Mouse (Mus musculus) cerebellum, adult 2 months (tissue): ENCODE measurements around the gene Ten1. TPM values are rescaled to one million over a fixed set of nuclear protein-coding genes. Genes with fewer than 3 reads are reported as not detected.

Experiments used
- DNase-seq, 2 experiments: peaks; one replicate each; pipeline ENCODE4 v3.0.0; 2021
- H3K27ac ChIP-seq: fragments of 200-500 bp; 2 replicates; pipeline ENCODE4 v1.5.1; 2012; ENCODE audit warnings: low read length, control low read depth, inconsistent platforms; ENCODE audit not compliant: insufficient read depth
- H3K27me3 ChIP-seq: fragments of 200-500 bp; 2 replicates; pipeline ENCODE4 v1.6.1; 2012; ENCODE audit warnings: inconsistent platforms, mild to moderate bottlenecking, low read length, moderate library complexity; ENCODE audit not compliant: control insufficient read depth, insufficient read depth
- H3K4me1 ChIP-seq: fragments of 200-500 bp; 2 replicates; pipeline ENCODE4 v1.6.1; 2011; ENCODE audit warnings: low read length; ENCODE audit not compliant: control insufficient read depth, insufficient read depth
- H3K4me3 ChIP-seq: fragments of 200-500 bp; replicated peaks from 2 replicates; pipeline ENCODE3; 2011; ENCODE audit warnings: mild to moderate bottlenecking, low read depth, low read length, control low read depth; ENCODE audit not compliant: insufficient read depth
- CTCF ChIP-seq: fragments of 200-500 bp; IDR thresholded peaks from 2 replicates; pipeline ENCODE4 v1.5.1; 2011; ENCODE audit warnings: low read depth, mild to moderate bottlenecking, control low read depth, low read length, moderate library complexity, borderline replicate concordance; ENCODE audit not compliant: insufficient read depth
- POLR2A ChIP-seq: fragments of 200-500 bp; IDR thresholded peaks from 2 replicates; pipeline ENCODE4 v1.6.1; 2011; ENCODE audit warnings: low read length, control low read depth, borderline replicate concordance; ENCODE audit not compliant: insufficient read depth
- WGBS: fragments of 180-500 bp; shearing (Covaris S2); methylation state at CpG from one replicate; pipeline ENCODE4 v1.1.7; 2018; 5-methylcytosine and 5-hydroxymethylcytosine counted together
- polyA plus RNA-seq: library from polyadenylated mRNA; depleted of rRNA; stranded (reverse); fragments of >200 nt; gene quantifications from 2 replicates; pipeline ENCODE4 v1.2.3, GENCODE M21; 2012; rRNA removed

Gene Ten1
- 55.2 and 56.8 TPM in 2 replicates for polyA plus RNA-seq

GRCm38 (mm10) chr11:116198639-116199531, at the start of gene Ten1, which contains the start of gene Acox1:
Gene Ten1, plus strand, starts transcription at chr11:116198855.
Gene Acox1, minus strand, starts transcription at chr11:116199045.
- under 1% methylated on average over 62 of the region's 62 CpGs for WGBS
- no peaks in the 10 kb centered on the region for H3K27me3 ChIP-seq
- peak within 1 kb of the TSS; percentile 95 for H3K27ac ChIP-seq
- no peaks in the 10 kb centered on the region; the same call in 1 of the 2 replicates for H3K4me1 ChIP-seq
- peak; percentile 96 to 99 for DNase-seq
- TF ChIP-seq CTCF: no peak
- peak; percentile 84 for TF ChIP-seq POLR2A
- H3K4me3 ChIP-seq: peak within 1 kb of the TSS; percentile 83

- TF ChIP-seq CTCF (no peak), POLR2A (no peak)
- Histone ChIP-seq H3K27me3 (no peaks in the 10 kb centered on the region), H3K4me1 (peaks cover 46% of the 10 kb centered on the region), H3K4me3 (peak overlapping the region; percentile 39), H3K27ac (peak overlapping the region; percentile 68)
- DNase-seq: peak; percentile 69
- WGBS: 44% methylated on average over 6 of the region's 6 CpGs
Observed at GRCm38 (mm10) chr11:116149341-116149740, 49.3 kb upstream of the Ten1 start.

GRCm38 (mm10) chr11:116150960-116151359, 47.7 kb upstream of the Ten1 start:
- DNase-seq: no peak
- Histone ChIP-seq H3K4me1 (peaks cover 37% of the 10 kb centered on the region), H3K4me3 (no peak overlapping the region), H3K27me3 (no peaks in the 10 kb centered on the region), H3K27ac (no peak overlapping the region)
- no peak for TF ChIP-seq CTCF
- no peak for TF ChIP-seq POLR2A
- 97% methylated on average over 2 of the region's 2 CpGs for WGBS

- TF ChIP-seq POLR2A: no peak
- TF ChIP-seq CTCF: no peak
- H3K27ac ChIP-seq: no peak overlapping the region
- no peak overlapping the region for H3K4me3 ChIP-seq
- 78% methylated on average over 12 of the region's 12 CpGs for WGBS
- DNase-seq: no peak
- H3K4me1 ChIP-seq: peaks cover 3% of the 10 kb centered on the region
- no peaks in the 10 kb centered on the region for H3K27me3 ChIP-seq
Observed at GRCm38 (mm10) chr11:116161312-116161711, 37.3 kb upstream of the Ten1 start.

GRCm38 (mm10) chr11:116162146-116162545, 36.5 kb upstream of the Ten1 start:
- Histone ChIP-seq H3K4me3 (no peak overlapping the region), H3K27me3 (no peaks in the 10 kb centered on the region), H3K4me1 (peaks cover 6% of the 10 kb centered on the region), H3K27ac (no peak overlapping the region)
- DNase-seq: no peak
- TF ChIP-seq CTCF: no peak
- no peak for TF ChIP-seq POLR2A
- WGBS: 46% methylated on average over 10 of the region's 10 CpGs

GRCm38 (mm10) chr11:116163002-116163401, 35.7 kb upstream of the Ten1 start:
- H3K27ac ChIP-seq: no peak overlapping the region
- DNase-seq: no peak
- H3K4me1 ChIP-seq: peaks cover 6% of the 10 kb centered on the region
- TF ChIP-seq POLR2A (no peak), CTCF (no peak)
- WGBS: 10% methylated on average over 9 of the region's 9 CpGs
- no peak overlapping the region for H3K4me3 ChIP-seq
- H3K27me3 ChIP-seq: no peaks in the 10 kb centered on the region

- H3K27ac ChIP-seq: peak overlapping the region; percentile 28; the same call in 1 of the 2 replicates
- no peaks in the 10 kb centered on the region for H3K27me3 ChIP-seq
- H3K4me3 ChIP-seq: peak overlapping the region; percentile 76
- H3K4me1 ChIP-seq: peaks cover 5% of the 10 kb centered on the region
- 7% methylated on average over 6 of the region's 6 CpGs for WGBS
- TF ChIP-seq CTCF (no peak), POLR2A (no peak)
- no peak for DNase-seq
Observed at GRCm38 (mm10) chr11:116167232-116167631, 31.4 kb upstream of the Ten1 start.
